Mouse (Mus musculus) megakaryocyte progenitor cell, adult 5-6 weeks (primary cell): Measurements from ENCODE around the gene Olfr968. TPM values are rescaled to one million over a fixed set of nuclear protein-coding genes. Genes with fewer than 3 reads are reported as not detected.

Source experiments
- ATAC-seq: replicated peaks from 2 replicates; pipeline ENCODE4 v1.8.0; 2016; ENCODE audit warnings: mild to moderate bottlenecking, moderate TSS enrichment, inconsistent platforms; ENCODE audit not compliant: poor library complexity
- total RNA-seq, 2 experiments: library from RNA; stranded (forward) in 1 of 2; stranded (reverse) in 1 of 2; fragments of 157-497, 149-512 nt in 1 of 2; fragments of 200-1000 nt in 1 of 2; gene quantifications; 2 replicates each; pipeline versions ENCODE4 v1.2.3 to v1.2.4; 2015 to 2017

The Olfr968 gene
- total RNA-seq (2015) (not detected in 2 replicates), total RNA-seq (2017) (not detected in 2 replicates)

DNA sequence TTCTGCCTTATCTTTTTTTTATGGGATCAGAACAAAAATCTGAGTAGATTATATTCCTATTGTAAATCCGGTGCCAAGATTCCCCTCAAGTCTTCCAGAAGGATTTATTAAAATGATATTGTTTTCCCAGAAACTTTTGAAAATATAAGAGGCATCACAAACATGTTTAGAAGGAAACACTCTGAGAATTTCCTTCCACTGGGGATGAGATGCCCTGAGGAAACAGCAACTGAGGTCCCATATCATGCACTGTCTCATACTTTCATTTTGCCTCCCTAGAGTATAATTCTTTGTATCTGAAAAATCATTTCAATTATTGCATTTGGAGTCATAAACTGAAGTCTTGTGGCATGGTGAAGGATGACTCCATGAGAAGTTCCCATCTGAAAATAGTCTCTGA is at the start of gene Olfr968:
Gene Olfr968 (minus strand): TSS at position 101 of the 400 bp plus-strand sequence.
- ATAC-seq = no peak

DNA sequence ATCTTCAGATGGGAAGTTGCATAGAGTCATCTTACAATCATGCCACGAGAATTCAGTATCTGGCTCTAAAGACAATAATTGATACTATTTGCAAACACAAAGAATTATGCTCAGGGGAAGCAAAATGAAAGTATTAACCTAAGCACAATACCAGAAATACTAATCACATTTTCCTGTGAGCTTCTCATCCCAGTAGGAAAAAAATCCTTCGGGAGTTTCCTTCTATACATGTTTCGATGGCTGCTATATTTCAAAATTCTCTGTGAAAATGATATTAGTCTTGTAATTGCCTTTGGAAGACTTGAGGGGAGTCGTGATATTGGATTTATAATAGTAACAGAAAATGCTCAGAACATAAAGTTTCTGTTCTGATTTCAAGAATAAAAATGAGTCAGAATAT is 25.5 kb upstream of the Olfr968 start, which contains the start of gene Olfr970:
Gene Olfr970 (plus strand): TSS at position 301 of the 400 bp plus-strand sequence.
- ATAC-seq = no peak

DNA sequence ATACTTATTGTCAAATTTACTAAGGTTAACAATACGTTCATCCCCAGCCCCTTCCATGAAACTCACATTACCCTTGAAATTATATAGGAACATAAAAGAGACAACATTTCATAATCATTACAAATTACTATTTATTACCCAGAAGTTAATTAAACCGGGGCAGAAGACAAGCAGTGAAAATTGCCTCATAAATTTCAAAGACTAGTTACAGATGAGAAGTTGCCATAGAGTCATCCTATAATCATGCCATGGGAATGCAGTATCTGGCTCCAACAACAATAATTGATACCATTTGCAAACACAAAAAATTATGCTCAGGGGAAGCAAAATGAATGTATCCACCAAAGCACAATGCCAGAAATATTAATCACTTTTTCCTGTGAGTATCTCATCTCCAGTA is 7.5 kb upstream of the Olfr968 start, which contains the start of gene Olfr969:
Gene Olfr969 (plus strand): TSS at position 388 of the 400 bp plus-strand sequence.
- no peak for ATAC-seq

DNA sequence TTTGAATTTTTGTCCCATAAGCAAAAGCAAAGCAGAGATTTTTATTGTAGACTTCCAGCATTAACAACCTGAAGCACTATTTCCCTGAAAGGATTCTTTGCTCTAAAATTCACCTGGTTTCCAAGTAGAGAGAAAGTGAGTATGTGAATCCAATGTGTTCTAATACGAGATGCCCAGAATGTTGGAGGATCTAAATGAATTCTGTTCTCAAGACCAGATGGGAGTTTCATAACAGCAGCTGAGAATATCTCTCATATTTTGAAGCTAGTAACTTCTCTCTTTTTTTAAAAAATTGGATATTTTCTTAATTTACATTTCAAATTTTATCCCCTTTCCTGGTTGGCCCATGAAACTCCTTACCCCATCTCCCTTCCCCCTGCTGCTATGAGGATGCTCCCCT is 36.6 kb downstream of the Olfr968 start:
- no peak for ATAC-seq

DNA sequence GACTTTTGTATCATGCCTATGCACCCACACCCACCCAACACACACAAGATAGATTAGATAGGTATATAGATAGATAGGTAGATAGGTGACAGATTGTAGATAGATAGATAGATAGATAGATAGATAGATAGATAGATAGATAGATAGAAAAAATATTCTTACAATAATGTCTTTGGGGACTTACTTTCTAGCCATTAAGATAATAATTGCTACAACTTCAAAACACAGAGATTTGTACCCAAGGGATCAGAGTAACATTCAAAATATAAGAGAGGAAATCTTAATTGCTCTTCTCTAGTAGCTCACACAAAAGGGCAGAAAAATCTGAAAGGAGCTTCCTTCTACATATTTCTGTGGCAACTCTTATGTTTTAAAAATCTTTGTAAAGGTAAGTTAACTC is 37.1 kb downstream of the Olfr968 start, which contains the start of gene Olfr967:
Gene Olfr967 (plus strand): TSS at position 301 of the 400 bp plus-strand sequence.
- no peak for ATAC-seq

DNA sequence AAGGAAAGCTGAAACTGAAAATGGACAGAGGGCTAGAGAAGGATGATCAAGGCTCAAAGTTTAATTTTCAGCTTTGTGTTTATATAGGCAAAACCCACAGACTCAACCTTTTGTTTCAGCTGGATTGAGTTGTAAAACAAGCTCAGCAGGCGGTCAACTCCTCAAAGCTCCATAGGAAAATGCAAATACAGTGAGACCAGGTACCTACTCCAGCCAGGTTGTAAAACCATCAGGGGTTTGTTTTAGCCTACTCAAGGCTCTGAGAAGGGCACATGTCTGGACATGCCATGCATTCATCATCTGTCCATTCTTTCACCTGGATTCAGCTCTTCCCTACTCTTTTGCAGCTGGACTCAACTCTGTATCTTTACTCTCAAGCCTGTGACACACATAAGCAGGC is 42.3 kb downstream of the Olfr968 start:
- no peak for ATAC-seq

DNA sequence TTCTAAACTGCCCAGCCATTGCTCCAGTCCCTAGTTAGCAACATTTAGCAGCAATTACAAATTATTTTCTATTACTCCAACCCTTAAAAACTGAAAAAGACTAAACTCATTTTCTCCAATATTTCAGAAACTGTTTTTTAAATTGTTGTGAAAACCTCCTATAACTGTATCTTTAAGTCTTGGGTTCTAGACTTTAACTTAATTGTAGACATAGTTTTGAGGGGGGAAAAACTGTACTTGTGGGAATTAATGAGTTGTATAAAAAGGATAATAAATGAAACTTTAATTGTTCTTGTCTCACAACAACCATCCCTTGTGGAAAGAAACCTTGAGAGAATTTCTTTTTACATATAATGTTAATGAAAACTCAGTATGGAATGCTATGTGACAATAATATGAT is 52.4 kb downstream of the Olfr968 start, which contains the start of gene Olfr150:
Gene Olfr150 (plus strand): TSS at position 301 of the 400 bp plus-strand sequence.
- ATAC-seq = no peak

Other genes with a start within 250 kb of the Olfr968 start
- gene Olfr958, start 229.2 kb downstream of the Olfr968 start, total RNA-seq (2015) = not detected in 2 replicates
- gene Olfr958, start 229.2 kb downstream of the Olfr968 start, total RNA-seq (2017) = not detected in 2 replicates
- not detected in 2 replicates for gene Olfr959, start 207.7 kb downstream of the Olfr968 start, total RNA-seq (2015)
- gene Olfr959, start 207.7 kb downstream of the Olfr968 start, total RNA-seq (2017) = not detected in 2 replicates
- not detected in 2 replicates for gene AW551984, start 178.8 kb downstream of the Olfr968 start, total RNA-seq (2015)
- gene AW551984, start 178.8 kb downstream of the Olfr968 start, total RNA-seq (2017) = not detected in 2 replicates
- not detected in 2 replicates for gene Olfr148, start 172.6 kb downstream of the Olfr968 start, total RNA-seq (2015)
- not detected in 2 replicates for gene Olfr148, start 172.6 kb downstream of the Olfr968 start, total RNA-seq (2017)
- gene Olfr960, start 161.9 kb downstream of the Olfr968 start, total RNA-seq (2015) = not detected in 2 replicates
- not detected in 2 replicates for gene Olfr960, start 161.9 kb downstream of the Olfr968 start, total RNA-seq (2017)
- gene Olfr961, start 138.2 kb downstream of the Olfr968 start, total RNA-seq (2015) = not detected in 2 replicates
- not detected in 2 replicates for gene Olfr961, start 138.2 kb downstream of the Olfr968 start, total RNA-seq (2017)
- not detected in 2 replicates for gene Olfr963, start 116.0 kb downstream of the Olfr968 start, total RNA-seq (2015)
- gene Olfr963, start 116.0 kb downstream of the Olfr968 start, total RNA-seq (2017) = not detected in 2 replicates
- gene Olfr149, start 76.1 kb downstream of the Olfr968 start, total RNA-seq (2015) = not detected in 2 replicates
- not detected in 2 replicates for gene Olfr149, start 76.1 kb downstream of the Olfr968 start, total RNA-seq (2017)
- not detected in 2 replicates for gene Olfr965, start 71.9 kb downstream of the Olfr968 start, total RNA-seq (2015)
- gene Olfr965, start 71.9 kb downstream of the Olfr968 start, total RNA-seq (2017) = not detected in 2 replicates
- gene Olfr150, start 52.3 kb downstream of the Olfr968 start, total RNA-seq (2015) = not detected in 2 replicates
- not detected in 2 replicates for gene Olfr150, start 52.3 kb downstream of the Olfr968 start, total RNA-seq (2017)
- gene Olfr967, start 37.0 kb downstream of the Olfr968 start, total RNA-seq (2015) = not detected in 2 replicates
- gene Olfr967, start 37.0 kb downstream of the Olfr968 start, total RNA-seq (2017) = not detected in 2 replicates
- not detected in 2 replicates for gene Olfr969, start 7.7 kb upstream of the Olfr968 start, total RNA-seq (2015)
- gene Olfr969, start 7.7 kb upstream of the Olfr968 start, total RNA-seq (2017) = not detected in 2 replicates
- not detected in 2 replicates for gene Olfr970, start 25.6 kb upstream of the Olfr968 start, total RNA-seq (2015)
- gene Olfr970, start 25.6 kb upstream of the Olfr968 start, total RNA-seq (2017) = not detected in 2 replicates
- not detected in 2 replicates for gene Olfr971, start 53.6 kb upstream of the Olfr968 start, total RNA-seq (2015)
- not detected in 2 replicates for gene Olfr971, start 53.6 kb upstream of the Olfr968 start, total RNA-seq (2017)
- not detected in 2 replicates for gene Olfr972, start 83.2 kb upstream of the Olfr968 start, total RNA-seq (2015)
- not detected in 2 replicates for gene Olfr972, start 83.2 kb upstream of the Olfr968 start, total RNA-seq (2017)
- gene Olfr229, start 124.1 kb upstream of the Olfr968 start, total RNA-seq (2015) = not detected in 2 replicates
- not detected in 2 replicates for gene Olfr229, start 124.1 kb upstream of the Olfr968 start, total RNA-seq (2017)
- gene Olfr974, start 154.2 kb upstream of the Olfr968 start, total RNA-seq (2015) = not detected in 2 replicates
- gene Olfr974, start 154.2 kb upstream of the Olfr968 start, total RNA-seq (2017) = not detected in 2 replicates
- not detected in 2 replicates for gene Olfr975, start 168.8 kb upstream of the Olfr968 start, total RNA-seq (2015)
- not detected in 2 replicates for gene Olfr975, start 168.8 kb upstream of the Olfr968 start, total RNA-seq (2017)
- not detected in 2 replicates for gene Olfr976, start 177.9 kb upstream of the Olfr968 start, total RNA-seq (2015)
- gene Olfr976, start 177.9 kb upstream of the Olfr968 start, total RNA-seq (2017) = not detected in 2 replicates
- gene Olfr978, start 208.9 kb upstream of the Olfr968 start, total RNA-seq (2015) = not detected in 2 replicates
- not detected in 2 replicates for gene Olfr978, start 208.9 kb upstream of the Olfr968 start, total RNA-seq (2017)
- gene Olfr979, start 220.2 kb upstream of the Olfr968 start, total RNA-seq (2015) = not detected in 2 replicates
- gene Olfr979, start 220.2 kb upstream of the Olfr968 start, total RNA-seq (2017) = not detected in 2 replicates
- not detected in 2 replicates for gene Olfr980, start 226.3 kb upstream of the Olfr968 start, total RNA-seq (2015)
- gene Olfr980, start 226.3 kb upstream of the Olfr968 start, total RNA-seq (2017) = not detected in 2 replicates
- gene Olfr981, start 238.2 kb upstream of the Olfr968 start, total RNA-seq (2015) = not detected in 2 replicates
- gene Olfr981, start 238.2 kb upstream of the Olfr968 start, total RNA-seq (2017) = not detected in 2 replicates